Mouse (Mus musculus) T-helper 17 cell (primary cell): Measurements from ENCODE around the gene Cd274.

ENCODE experiments used
- in situ Hi-C, 2 experiments: fragments of 300-600 bp; cut with MboI, MseI; formaldehyde crosslinking; loops; 1 replicate in 1 of 2; 2 replicates in 1 of 2; pipeline ENCODE4 v1.15.1; 2025; ENCODE audit warnings: high pct_unique_total_duplicates in 2 of 2

Cd274 gene

DNA sequence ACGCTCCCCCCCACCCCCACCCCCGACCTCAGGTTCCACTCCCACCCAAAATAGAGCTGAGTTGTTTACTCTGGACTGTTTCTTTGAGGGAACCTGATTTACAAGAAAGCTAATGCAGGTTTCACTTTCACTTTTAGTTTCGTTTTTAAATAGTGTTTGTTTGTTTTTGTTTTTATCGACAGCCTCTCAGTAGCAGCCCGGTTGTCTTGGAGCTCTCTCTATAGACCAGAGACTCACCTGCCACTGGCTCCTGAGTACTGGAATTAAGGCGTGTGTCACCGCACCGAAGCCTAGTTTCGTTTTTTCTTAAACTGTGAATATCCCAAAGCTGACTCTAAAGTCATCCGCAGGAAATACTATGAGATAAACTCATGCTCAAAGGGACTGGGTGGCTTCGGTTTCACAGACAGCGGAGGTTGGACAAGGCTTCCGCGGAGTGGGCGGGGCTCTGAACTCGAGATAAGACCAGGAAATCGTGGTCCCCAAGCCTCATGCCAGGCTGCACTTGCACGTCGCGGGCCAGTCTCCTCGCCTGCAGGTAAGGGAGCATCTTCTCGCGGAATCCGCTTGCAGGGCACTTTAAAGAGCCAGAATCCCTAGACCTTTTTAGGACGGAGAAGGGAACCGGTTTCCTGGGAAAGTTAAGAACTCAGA, at the start of gene Cd274, which contains the start of gene Plgrkt:
Gene Cd274 (plus strand): TSS at position 487 of the 654 bp plus-strand sequence.
Gene Plgrkt (minus strand): TSS at position 422 of the 654 bp plus-strand sequence.
- in situ Hi-C loops, result no loop called here

DNA sequence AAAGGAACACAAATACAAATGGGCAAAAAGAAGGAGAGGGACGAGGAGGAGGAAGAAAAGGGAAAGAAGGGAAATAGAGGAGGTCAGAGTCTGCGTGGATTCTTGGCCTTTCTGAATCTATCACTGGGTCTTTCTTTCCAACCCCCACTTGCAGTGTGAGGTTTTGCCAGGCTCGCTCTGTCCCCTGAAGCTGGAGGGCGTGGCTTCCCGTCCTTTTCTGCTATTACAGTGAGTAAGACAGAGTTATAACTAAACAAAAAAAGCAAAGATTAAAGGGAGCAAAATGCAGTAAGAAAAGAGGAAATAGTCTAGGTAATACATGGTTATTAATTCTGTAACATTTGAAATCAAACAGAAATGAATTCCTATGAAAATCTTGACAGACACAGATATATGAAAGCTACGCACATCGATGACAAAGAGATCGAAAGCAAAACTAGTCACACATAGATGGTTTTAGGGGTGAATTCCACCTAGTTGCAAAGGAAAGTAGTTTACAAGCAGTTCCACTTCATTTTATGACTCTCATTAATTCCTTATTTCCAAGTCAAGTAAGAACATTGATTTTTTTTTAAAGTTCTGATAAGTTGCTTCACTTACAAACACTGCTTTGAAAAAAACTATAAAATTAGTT, 43.7 kb upstream of the Cd274 start:
- in situ Hi-C loops, result no loop called here

DNA sequence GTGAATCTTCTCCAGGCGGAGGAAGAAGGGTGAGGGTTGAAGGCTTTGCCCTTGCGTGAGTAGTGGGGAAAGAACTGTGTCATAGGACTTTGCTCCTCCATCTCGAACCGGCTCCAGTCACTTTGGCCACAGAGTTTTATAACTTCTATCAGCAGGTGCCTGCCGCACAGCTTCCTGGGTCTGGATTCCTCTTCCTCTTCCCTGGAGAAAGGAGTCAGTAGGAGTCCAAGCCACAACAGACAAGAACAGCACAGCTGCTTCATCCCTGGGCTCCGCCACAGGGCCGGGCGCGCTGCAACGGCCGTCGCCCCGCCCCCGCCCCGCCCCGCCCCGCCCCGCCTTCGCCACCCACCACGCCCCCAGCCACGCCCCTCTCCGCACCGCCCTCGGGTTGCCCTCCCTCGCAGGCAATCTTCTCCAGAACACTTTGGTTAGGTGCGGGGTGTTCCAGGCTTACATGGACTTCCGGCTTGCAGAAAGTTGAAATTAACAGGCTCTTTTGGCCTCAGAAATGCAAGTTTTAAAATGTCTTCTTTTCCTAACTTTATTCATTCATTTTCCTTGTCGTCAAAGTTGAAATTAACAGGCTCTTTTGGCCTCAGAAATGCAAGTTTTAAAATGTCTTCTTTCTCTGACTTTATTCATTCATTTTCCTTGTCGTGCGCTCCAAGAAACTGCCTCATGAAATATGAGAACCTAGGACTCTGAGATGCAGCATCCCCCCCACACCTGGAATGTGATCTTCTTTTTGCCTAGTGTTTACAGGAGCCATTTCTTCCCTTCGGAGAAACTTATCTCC, 42.0 kb upstream of the Cd274 start, which contains the start of gene Insl6:
Gene Insl6 (minus strand): TSS at position 304 of the 799 bp plus-strand sequence.
- in situ Hi-C loops, result no loop called here

DNA sequence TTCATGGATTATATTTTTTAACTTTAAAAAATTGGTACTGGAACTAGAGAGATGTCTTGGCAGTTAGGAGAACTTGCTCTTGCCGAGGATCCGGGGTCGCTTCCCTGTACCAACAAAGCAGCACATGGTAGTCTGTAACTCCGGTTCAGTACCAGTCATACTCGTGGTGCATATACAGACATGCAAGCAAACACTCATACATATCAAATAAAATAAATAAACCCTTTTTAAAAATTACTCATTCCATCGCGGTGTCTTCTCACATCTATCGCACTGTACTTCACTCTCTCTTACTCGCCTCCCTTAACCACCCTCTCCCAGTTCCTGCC, 41.4 kb upstream of the Cd274 start:
- in situ Hi-C loops, result no loop called here

DNA sequence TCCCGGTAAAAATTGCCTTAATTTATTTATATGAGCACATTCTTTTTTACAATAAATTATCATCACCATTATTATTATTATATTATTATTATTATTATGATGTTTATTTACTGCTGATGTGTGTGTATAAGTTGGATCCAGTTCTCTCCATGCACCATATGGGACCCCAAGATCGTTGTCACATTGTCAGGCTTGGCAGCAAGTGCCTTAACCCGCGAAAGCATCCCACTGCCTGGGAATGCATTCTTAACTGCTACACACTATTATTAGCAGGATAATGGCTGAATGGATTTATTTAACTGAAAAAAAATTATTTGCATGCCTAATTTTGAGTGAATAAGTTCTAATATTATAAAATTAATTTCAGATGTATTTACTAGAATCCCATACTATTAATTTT, 40.9 kb upstream of the Cd274 start:
- in situ Hi-C loops, result no loop called here

DNA sequence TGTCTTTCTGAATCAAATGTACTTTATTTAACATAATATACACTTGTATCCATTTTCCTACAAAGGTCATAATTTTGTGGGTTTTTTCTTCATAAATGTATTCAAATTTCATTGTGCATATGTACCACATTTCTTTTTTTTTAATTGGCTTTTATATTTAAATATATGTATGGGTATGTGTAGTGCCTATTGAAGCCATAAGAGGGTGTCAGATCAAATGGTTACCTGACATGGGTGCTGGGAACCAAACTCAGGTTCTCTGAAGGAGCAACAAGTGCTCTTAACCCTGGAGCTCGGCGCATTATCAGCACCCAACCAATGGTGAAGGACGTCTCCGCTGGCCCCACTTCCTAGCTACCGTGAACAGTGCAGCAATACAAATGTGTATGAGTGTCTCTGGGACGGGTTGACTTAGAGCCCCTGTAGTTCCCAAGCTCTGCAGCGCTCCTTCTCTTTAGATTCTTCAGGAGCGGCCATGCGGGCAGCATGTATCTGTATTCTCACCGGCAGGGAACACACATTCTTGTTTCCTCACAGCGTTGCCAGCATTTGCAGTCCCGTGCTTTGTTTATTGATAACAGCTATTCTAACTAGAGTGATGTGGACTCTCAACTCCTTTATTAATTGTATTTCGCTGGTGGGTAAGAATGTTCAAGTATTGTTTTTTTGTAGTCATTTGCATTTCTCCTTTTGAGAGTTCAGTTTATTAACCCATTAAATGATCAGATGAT, 40.3 kb upstream of the Cd274 start:
- in situ Hi-C loops, result no loop called here

DNA sequence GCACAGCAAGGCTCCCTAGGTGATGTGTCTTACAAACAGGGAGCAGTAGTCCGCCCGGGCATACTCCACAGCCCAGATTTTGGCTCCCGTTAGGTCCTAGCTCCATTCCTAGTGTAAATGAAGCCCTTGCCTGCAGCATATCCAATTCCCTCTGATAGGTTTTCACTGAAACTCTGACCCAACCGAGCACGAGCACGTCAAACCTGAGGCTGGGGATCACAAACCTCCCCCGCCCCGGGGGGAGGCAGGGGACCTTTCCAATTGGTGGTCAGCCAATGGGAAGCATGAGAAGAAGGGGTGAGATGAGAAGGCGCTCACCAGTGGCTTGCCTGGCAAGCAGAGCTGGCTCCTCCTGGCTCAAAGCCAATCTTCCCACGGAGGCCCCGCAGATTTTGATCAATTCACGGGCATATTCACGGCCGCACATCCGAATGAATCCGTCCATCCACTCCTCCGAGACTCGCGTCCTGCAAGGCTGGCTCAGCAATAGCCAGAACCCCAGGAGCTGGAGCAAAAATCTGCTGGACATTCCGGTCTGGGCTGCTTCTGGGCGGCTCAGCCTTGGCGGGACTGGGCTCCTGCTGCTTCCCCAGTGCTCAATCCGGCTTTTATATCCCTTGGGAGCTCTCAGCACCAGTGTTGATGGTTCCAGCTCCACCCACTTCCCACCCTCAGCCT, 33.0 kb upstream of the Cd274 start, which contains the start of gene Rln1:
Gene Rln1 (minus strand): TSS at position 603 of the 678 bp plus-strand sequence.
- in situ Hi-C loops, result loop anchor here in 1 of 2 experiments (10.0 kb wide), 1 partner anchor 679 kb away; no protein-coding TSS in a partner anchor

DNA sequence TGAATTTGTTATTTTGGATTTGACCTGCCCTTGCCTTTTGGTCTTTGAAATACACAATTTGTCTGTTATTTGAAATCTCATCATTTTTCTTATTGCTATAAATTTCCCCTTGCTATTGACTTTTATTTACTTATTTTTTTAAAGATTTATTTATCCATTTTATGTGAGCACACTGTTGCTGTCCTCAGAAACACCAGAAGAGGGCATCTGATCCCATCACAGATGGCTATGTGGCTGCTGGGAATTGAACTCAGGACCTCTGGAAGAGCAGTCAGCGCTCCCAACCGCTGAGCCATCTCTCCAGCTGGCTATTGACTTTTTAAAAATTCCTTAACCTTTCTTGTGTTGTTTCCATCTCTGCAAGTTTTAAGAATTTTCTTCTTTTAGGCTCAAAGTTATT, 30.6 kb upstream of the Cd274 start:
- in situ Hi-C loops, result loop anchor here in 1 of 2 experiments (10.0 kb wide), 1 partner anchor 682 kb away; no protein-coding TSS in a partner anchor

DNA sequence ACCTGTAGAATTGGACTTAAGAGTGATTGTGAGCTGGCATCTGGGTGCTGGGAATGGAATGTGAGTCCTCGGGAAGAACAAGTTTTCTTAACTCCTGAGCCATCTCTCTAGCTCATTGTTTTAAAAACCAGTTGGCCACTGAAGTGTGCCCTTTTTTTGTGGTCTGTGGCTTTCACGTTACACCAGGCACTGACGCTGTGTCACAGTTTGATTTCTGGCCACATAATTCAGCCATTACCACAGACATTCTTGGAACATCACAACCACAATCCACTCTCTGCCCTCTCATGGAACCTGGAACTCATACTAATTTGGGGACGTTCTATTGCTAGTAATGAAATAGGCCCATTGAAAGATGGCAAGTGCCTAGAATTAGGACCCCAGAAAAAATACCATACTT, 26.2 kb upstream of the Cd274 start:
- in situ Hi-C loops, result no loop called here

DNA sequence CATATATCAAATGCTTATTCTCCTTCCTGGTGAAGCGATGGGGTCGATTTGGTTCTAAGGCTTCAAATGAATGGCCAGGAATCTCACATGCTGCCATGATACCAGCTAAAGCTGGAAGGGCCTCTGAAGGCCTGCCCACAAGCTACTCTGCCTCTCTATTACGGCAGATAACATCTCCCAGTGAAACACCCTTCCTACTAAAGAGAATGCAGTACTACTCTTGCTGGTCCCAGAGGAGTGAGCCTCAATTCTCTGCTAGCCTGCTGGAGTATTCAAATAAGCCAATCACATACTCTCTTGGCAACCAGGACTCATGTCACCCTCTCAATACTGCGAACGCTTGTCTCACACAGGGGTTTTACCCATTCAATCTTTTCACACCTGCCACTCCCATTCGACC, 25.0 kb upstream of the Cd274 start:
- in situ Hi-C loops, result no loop called here

DNA sequence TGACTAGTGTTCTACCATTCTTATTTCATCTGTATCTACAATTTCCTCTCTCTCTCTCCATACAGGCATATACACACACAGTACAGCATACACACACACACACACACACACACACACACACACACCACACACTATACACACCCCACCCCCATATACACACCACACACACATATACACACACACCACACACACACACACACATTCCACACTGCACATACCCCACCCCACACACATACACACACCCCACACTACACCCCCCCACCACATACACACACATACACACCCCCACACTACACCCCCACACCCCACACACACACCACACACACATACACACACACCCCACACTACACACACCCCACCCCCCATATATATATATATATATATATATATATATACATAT, 22.4 kb upstream of the Cd274 start:
- in situ Hi-C loops, result no loop called here

DNA sequence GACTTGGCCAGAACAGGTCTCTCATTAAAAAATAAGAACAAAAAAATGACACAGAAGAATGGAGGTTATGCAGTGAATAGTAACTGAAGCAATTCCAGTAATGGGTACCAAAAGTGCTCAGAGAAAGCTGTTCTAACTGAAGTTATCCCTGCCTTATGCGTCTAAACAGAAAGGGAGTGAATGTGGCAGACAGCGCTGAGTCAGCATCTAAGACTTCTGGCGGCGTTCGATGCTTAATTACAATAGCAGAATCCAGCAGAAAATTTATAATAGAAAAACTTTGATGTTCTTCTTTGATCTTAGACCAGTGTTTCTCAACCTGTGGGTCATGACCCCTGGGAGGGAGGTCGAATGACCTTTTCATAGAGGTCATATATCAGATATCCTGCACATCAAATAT, 21.6 kb upstream of the Cd274 start:
- in situ Hi-C loops, result no loop called here

DNA sequence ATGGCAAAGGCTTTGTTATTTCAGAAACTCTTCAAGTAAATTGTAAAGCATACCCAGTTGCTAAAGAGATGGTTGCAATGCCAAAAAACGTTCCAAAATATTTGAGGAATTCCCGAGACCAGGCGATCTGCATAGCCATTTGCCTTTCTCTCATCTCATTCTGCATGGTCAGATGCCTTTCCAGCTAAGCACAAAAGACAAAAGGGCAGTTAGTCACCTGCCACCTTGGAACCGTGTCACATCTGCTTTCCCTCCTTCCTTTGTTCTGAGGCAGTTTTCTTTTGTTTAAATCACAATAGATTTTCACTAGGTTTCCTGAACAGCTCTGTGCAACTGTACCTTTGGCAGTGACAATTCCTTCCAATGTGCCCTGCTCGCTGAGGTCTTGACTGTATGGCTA, 16.3 kb upstream of the Cd274 start:
- in situ Hi-C loops, result loop anchor here (5.0 to 10.0 kb wide), 5 partner anchors 34 to 806 kb away; no protein-coding TSS in a partner anchor

DNA sequence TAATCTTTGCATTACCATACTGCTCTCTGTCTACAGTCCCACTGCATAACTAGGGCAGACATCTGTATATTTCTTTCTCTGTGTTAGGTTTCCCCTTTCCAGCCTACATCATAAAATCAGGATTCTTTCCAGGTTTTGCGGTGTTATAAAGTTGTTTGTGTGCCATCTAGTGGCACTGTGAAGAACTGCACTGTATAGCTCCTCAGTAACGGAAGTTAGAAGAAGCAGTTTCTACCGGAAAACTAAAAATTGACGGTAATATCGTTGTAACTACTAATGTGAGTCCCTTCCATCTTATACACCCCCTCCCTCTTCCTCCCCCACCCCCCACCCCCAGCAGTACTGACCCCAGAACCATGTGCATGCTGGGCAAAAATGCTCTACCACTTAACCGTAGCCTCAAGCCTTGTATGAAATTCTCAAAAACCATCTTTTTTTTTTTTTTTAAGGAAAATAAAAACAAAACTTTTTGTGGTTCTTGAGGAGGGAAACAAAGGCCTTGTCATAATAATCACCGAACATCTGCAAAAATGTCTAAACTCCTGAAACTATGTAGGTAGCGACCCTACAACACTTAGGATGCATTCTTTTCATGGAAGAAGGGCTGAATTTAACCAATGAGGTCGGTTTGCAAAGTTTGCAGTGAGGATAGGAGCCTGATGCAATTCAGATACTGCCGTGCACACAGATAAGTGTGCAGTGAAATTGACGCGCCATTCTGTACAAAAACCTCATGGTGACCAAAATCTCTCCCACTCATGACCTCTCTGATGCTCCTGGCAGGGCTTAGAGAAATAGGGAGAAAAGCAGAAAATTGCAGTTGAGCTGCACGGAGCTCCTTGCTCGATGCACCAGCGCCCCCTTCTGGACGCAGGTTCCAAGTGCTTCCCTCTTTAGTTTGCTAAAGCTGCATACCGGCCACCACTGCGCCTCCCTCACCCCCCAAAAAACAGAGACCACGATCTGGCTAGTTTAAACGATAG, 12.1 kb upstream of the Cd274 start:
- in situ Hi-C loops, result loop anchor here (5.0 to 10.0 kb wide), 5 partner anchors 38 to 810 kb away; no protein-coding TSS in a partner anchor

DNA sequence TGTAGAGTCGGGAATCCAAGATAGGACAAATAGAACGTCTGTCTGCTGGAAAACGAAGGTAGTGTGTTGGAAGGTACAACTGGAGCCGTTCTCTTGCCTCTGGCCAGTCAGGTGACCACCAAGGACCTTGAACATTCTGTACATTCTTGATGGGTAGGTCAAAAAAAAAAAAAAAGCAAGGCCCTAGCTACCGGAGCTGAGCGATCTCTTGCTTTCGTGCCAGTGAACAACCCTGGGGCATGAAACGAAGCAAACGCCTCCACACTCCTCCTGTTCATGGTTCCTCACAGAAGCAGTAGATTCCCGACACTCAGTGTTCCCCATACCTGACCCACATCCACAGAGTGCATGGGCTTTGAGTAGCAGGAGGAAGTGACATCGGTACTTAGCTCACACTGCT, 11.0 kb upstream of the Cd274 start:
- in situ Hi-C loops, result loop anchor here (10.0 kb wide), 4 partner anchors 139 to 811 kb away; no protein-coding TSS in a partner anchor

DNA sequence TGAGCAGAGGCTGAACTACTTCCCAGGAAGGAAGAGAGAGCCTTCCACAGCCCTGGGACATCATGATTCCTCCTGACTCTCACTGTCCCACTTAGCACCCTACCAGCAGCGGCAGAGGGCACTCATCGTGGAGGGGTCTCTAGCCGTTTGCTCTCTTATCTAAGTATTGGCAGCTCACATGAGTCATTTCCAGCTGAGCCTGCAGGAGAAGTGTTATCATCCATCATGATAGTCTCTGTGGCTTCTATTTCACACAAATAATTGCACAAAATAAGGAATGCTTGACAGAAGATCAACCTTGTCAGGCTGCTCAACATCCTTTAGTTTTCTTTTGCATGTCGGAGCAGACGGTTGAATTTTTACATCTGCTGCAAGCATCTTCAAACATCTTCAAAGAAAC, 7.0 kb upstream of the Cd274 start:
- in situ Hi-C loops, result no loop called here

DNA sequence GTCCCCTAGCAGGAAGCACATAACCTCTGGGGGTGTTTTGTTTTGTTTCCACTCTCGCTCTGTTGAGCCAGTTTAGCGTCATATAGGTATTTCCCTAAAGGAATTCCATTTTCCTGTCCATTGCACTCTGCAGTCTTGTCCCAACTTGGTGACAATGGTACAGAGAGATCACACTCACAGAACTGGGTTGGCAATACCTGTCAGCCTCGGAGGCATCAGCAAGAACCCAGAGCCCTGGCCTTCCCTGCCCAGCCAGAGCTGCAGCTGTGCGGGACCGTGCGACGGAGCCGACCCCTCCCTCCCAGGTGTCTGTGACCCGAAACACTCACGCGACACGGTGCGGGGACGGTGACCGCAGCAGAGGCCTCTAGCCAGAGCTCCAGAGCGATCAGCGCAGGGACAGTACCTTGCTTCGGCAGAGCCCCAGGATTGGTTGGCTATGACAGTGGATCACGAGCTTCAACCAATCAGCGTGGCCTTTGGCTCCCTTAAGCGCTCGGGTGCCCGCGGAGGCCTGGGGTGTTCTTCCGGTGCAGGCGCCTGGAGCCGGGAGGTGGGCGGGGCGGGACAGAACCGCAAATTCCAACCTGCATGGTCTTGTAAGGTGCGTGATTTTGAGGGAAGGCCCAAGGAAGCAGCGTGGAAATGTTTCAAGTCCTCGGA, 5.7 kb upstream of the Cd274 start:
- in situ Hi-C loops, result no loop called here

DNA sequence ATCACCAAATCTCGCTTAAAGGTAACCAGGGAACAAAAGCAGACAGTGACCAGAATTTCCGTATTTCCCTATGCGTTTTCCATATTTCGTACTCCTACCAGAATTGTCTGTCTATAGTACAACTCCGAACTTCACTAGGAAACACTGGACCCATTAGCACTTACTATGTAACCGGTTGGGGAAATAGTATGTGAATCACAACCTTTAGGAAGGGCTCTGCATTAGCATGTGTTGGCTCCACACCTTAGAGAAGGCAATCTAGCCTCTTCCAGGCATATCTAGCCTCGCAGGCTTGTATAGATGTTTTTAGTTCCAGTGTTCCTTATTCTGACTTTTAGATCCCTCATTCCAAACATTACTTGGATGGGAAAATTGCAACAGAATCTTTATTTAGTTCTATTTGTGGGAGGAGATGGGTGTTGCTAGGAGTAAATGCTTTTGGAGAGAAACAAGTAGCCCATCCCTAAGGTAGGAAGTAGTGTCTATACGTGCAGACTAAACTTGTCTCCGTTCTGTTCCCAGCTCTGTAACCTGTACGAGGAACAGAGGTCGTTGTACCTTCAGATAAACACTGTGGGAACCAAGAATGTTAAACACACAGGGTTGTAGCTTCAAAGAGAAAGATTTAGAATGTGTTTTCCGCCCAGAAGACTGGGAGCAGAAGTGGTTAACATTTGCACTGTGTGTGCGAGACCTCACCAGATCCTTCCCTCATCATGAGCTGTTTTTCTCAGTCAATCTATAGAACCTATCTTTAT, 4.9 kb upstream of the Cd274 start:
- in situ Hi-C loops, result no loop called here
